Mouse (Mus musculus): Measurements from ENCODE around the gene Sh3rf1. TPM values are rescaled to one million over a fixed set of nuclear protein-coding genes. Genes with fewer than 3 reads are reported as not detected.
"Not testable (repeated sequence)": the region's sequence is repeated elsewhere in the genome, so short reads cannot be mapped to it uniquely, and the experiment has no call there.

Sh3rf1 gene
- polyA plus RNA-seq, 1 experiment from 2014 or later: 32.8 TPM

DNA sequence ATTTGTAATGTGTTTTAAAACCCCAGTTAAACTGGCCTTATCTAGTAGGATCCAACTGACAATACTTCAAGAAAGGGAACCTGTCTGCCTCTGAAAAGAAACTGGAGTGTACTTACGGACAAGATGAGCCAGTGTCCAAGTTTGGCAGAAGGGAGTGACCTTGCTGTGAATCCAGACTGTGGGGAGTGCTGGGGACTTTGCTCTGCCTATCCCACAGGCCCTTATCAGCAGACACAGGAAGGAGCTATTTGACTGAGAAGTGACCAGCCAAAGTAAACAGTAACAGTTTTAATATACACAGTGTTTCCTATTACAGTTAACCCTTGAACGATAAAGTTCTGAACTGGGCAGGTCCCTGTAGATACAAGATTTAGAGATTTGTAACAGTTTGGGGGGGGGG, 173.5 kb downstream of the Sh3rf1 start:
- Histone ChIP-seq H3K36me3 (no peaks in the 10 kb centered on the region), H3K27ac (replicated peaks) (no peak overlapping the region), H3K27me3 (no peaks in the 10 kb centered on the region), H3K9ac (replicated peaks) (no peak overlapping the region), H3K4me2 (replicated peaks) (no peak overlapping the region), H3K9me3 (no peaks in the 10 kb centered on the region), H3K4me3 (no peak overlapping the region), H3K4me1 (0 out of 2 replicates have a peak, but pooled peaks cover 3% of the 10 kb centered on the region)
- ATAC-seq (replicated peaks): no peak
- WGBS: 88% methylated on average over 2 of the region's 2 CpGs

DNA sequence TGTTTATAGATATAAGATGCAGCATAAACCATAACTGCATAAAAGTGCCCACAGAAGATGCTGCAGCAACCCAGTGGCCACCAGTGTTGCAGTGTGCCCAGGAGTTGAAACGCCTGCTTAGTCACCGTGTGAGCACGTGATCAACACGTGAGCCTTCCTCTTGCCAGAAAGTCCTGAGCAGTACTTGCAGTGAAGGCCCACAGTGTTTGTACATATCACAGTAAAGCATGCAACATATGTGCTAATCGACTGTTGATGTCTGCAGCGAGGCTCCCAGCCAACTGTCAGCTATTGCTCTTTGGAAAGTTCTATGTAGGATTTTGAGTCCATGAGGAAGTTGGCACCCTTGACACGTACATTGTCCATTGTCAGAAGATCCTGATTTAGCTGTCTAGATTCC, 174.1 kb downstream of the Sh3rf1 start:
- 82% methylated on average over 7 of the region's 7 CpGs for WGBS
- no peaks in the 10 kb centered on the region for H3K27me3 ChIP-seq
- H3K4me3 ChIP-seq: no peak overlapping the region
- H3K9me3 ChIP-seq: no peaks in the 10 kb centered on the region
- no peak overlapping the region for H3K27ac ChIP-seq (replicated peaks)
- no peaks in the 10 kb centered on the region for H3K36me3 ChIP-seq
- H3K4me2 ChIP-seq (replicated peaks): no peak overlapping the region
- no peak for ATAC-seq (replicated peaks)
- H3K4me1 ChIP-seq: peaks cover 3% of the 10 kb centered on the region; the same call in 1 of the 2 replicates
- no peak overlapping the region for H3K9ac ChIP-seq (replicated peaks)

DNA sequence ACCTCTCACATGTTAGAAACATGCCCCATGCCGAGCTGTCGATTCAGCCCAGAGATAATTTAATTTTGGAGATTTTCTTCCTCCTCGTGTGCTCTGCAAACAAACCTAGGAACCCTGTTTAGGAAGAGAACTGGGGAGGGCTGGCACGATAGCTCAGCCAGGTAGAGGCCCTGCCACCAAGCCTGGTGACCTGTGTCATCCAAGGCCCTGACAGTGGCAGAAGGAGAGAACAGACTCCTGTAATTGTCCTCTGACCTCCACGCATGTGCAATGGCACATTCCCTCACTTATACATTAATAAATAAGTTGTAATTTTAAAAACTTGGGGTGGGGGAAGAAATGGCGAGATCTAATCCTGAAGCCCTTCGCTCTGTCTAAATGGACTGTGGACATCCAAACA, 179.2 kb downstream of the Sh3rf1 start:
- Histone ChIP-seq H3K27me3 (no peaks in the 10 kb centered on the region), H3K4me3 (no peak overlapping the region), H3K9me3 (no peaks in the 10 kb centered on the region), H3K36me3 (no peaks in the 10 kb centered on the region), H3K4me1 (peaks cover 22% of the 10 kb centered on the region), H3K27ac (replicated peaks) (peak overlapping the region; percentile 62; the same call in 1 of the 2 replicates), H3K4me2 (replicated peaks) (no peak overlapping the region), H3K9ac (replicated peaks) (no peak overlapping the region)
- ATAC-seq (replicated peaks): no peak; the same call in 1 of the 2 replicates
- WGBS: 58% methylated on average over 7 of the region's 7 CpGs

DNA sequence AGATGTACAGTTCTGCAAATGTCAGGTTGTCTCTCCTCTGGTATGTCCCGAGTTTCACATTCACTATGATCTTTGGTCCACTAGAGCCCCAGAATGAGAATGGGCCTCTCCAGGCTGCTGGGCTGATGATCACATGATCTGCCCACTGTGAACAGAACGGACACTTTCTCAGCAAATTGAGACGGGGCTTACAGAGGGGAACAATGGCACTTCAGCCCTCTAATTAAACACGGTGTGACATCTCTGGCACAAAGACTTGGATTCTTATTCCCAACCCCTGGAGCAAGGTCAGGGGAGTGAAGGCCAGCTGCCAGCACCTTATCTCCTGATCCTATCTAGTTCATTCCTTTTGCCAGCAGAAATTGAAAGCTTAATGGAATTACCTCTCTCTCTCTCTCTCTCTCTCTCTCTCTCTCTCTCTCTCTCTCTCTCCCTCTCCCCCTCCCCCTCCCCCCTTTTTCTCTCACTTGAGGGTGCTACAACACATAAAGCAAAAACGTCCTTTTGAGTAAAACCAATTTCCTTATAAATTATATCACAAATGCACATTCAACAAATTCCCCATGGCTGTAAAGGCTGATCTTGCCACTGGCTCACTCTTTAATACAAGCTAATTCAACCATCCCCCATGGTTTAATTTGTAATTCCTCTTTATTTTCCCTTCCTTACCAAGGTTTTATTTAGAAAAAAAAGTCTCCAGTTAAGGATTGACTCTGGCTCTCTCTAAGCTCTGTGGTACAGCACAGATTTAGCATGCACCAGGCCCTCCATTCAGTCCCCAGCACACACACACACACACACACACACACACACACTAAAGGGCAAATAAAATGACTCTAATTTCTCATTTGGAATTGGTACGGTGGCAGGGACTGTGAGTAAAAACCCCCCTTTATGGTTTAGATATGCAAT, 179.8 kb downstream of the Sh3rf1 start:
- no peaks in the 10 kb centered on the region for H3K9me3 ChIP-seq
- no peaks in the 10 kb centered on the region for H3K36me3 ChIP-seq
- no peaks in the 10 kb centered on the region for H3K27me3 ChIP-seq
- no peak overlapping the region for H3K4me3 ChIP-seq
- no peak overlapping the region for H3K9ac ChIP-seq (replicated peaks)
- peak overlapping the region; percentile 62 for H3K27ac ChIP-seq (replicated peaks)
- no peak overlapping the region for H3K4me2 ChIP-seq (replicated peaks)
- 1% methylated on average over 6 of the region's 6 CpGs for WGBS
- ATAC-seq (replicated peaks): peak; percentile 74
- H3K4me1 ChIP-seq: peaks cover 22% of the 10 kb centered on the region

DNA sequence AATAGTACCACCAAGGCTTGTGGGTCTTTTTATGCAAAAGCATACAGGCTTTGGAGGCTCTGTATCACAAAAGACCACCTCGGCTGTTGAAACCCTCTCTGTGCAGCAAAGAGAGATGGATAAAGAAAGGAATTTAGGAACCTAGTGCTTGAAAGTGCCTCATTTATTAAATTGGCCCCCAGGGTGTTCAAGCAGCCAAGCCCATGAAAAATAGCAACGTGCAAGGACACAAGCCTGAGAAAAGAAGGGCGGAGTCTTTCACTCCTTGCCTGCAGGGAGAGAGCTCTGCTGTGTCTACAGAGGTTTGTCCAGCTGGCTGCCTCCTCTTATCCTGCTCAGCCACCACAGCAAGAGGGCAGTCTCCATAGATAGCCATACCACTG, 180.5 kb downstream of the Sh3rf1 start:
- no peak overlapping the region for H3K4me2 ChIP-seq (replicated peaks)
- no peak overlapping the region for H3K4me3 ChIP-seq
- no peaks in the 10 kb centered on the region for H3K27me3 ChIP-seq
- H3K9me3 ChIP-seq: no peaks in the 10 kb centered on the region
- H3K4me1 ChIP-seq: peaks cover 22% of the 10 kb centered on the region
- no peaks in the 10 kb centered on the region for H3K36me3 ChIP-seq
- no peak overlapping the region for H3K9ac ChIP-seq (replicated peaks)
- H3K27ac ChIP-seq (replicated peaks): peak overlapping the region; percentile 62
- 5% methylated on average over 3 of the region's 3 CpGs for WGBS
- peak; percentile 55 for ATAC-seq (replicated peaks)

DNA sequence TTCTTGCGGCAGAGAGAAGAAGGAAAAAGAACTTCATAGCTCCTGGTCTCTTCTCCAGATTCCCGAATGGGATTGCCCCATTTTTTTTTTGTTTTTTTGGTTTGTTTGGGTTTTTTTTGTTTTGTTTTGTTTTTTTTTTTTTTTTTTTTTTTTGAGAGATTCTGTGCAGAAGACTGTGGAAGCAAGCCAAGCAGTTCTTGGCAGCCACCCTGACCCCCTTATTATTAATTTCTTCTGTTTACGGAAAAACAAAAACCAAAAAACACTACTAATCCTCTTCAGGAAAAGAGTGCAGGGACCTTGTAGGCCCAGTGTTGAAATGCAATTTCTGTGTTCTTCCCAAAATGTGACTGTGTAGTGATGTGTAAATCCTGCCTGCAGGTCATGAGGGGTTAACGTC, 185.4 kb downstream of the Sh3rf1 start:
- Histone ChIP-seq H3K4me2 (replicated peaks) (no peak overlapping the region), H3K27ac (replicated peaks) (no peak overlapping the region), H3K9ac (replicated peaks) (no peak overlapping the region), H3K9me3 (no peaks in the 10 kb centered on the region), H3K27me3 (no peaks in the 10 kb centered on the region), H3K4me3 (no peak overlapping the region), H3K36me3 (no peaks in the 10 kb centered on the region), H3K4me1 (peaks cover 5% of the 10 kb centered on the region)
- 67% methylated on average over 4 of the region's 4 CpGs for WGBS
- ATAC-seq (replicated peaks): no peak

DNA sequence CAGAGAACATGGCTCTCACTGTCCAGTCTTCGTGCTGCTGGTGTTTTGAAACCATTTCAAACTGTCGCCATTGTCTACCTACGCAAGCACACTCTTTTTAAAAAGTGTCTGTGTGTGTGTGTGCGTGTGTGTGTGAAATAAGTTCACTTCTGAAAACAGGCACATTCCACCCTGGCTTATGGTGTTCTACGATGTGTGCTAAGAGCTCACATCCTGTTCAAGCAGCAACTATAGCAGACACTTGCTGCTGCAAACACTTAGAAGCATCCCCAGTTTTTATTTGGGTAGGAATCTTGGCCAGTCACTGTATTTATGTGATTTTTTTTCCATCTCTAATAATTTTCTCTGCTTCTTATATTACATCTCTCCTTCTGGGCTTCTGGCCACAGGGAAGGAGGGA, 186.0 kb downstream of the Sh3rf1 start:
- not testable (repeated sequence) for H3K4me2 ChIP-seq (replicated peaks); H3K27ac ChIP-seq (replicated peaks); H3K27me3 ChIP-seq; H3K4me1 ChIP-seq; H3K9me3 ChIP-seq; H3K36me3 ChIP-seq; H3K9ac ChIP-seq (replicated peaks); H3K4me3 ChIP-seq; ATAC-seq (replicated peaks)
- WGBS: 84% methylated on average over 5 of the region's 5 CpGs

DNA sequence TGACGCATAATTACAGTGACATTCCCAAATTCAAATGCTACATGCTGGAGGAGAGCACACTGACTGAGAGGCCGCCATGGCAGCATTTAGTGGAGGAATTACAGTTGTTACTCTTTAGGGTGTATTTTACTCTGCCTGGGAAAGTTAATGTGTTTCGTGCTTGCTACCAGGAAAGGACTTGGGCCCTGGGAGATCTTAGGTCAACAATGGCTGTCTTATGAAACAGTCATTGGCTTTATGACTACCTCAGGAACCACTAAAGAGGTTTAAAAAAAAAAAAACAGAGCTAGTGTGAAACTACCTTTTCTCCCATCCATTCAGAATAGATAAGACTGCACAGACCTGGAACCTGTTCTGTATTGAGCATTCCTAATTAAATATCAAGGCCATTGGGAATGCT, 195.8 kb downstream of the Sh3rf1 start:
- no peak overlapping the region for H3K9ac ChIP-seq (replicated peaks)
- no peak for ATAC-seq (replicated peaks)
- H3K36me3 ChIP-seq: no peaks in the 10 kb centered on the region
- no peak overlapping the region for H3K4me3 ChIP-seq
- no peak overlapping the region for H3K4me2 ChIP-seq (replicated peaks)
- H3K27ac ChIP-seq (replicated peaks): no peak overlapping the region; the same call in 1 of the 2 replicates
- H3K9me3 ChIP-seq: no peaks in the 10 kb centered on the region
- no peaks in the 10 kb centered on the region for H3K27me3 ChIP-seq
- WGBS: 85% methylated on average over 3 of the region's 3 CpGs
- H3K4me1 ChIP-seq: peaks cover 18% of the 10 kb centered on the region

DNA sequence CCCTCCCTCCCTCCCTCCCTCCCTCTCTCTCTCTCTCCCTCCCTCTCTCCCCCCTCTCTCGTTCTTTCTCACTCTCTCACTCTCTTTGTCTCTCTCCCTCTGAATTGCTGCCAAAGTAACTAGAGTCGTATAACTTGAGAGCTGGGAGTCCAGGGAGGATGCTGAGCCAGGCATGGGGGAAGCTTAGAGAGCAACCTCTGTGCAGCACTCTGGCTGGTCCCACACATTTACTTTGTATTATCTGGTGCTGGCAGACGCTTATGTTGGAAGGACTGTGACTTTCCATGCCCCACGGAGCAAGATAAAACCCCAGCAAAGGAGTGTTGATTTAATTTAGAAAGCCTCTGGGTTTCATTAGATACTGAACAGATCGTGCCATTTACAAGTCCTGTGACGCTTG, 196.5 kb downstream of the Sh3rf1 start:
- peak overlapping the region; percentile 62; the same call in 1 of the 2 replicates for H3K27ac ChIP-seq (replicated peaks)
- no peaks in the 10 kb centered on the region for H3K36me3 ChIP-seq
- H3K4me2 ChIP-seq (replicated peaks): no peak overlapping the region
- no peaks in the 10 kb centered on the region for H3K27me3 ChIP-seq
- peaks cover 18% of the 10 kb centered on the region for H3K4me1 ChIP-seq
- H3K4me3 ChIP-seq: no peak overlapping the region
- H3K9ac ChIP-seq (replicated peaks): no peak overlapping the region
- H3K9me3 ChIP-seq: no peaks in the 10 kb centered on the region
- WGBS: 18% methylated on average over 6 of the region's 6 CpGs
- ATAC-seq (replicated peaks): 0 out of 2 replicates have a peak, but pooled peaks have one; percentile 21

DNA sequence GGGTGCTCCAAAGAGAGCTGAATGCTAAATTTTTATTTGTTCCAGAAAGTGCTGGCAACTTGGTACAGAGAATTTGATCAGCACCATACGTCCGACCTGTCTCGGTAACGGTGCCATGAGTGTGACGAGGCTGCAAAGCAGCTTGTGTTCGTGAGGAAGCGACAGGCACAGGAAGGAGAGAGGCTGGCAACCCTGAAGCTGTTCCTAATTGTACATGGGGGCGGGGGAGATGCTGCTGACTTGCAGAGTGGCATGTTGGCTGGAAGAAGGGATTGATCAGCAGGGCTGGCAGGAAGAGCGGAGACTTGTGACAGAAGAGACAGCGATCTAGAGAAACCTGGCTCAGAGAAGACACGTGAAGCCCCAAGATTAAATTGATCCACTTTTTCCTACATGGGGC, 197.9 kb downstream of the Sh3rf1 start:
- no peaks in the 10 kb centered on the region for H3K36me3 ChIP-seq
- H3K4me3 ChIP-seq: no peak overlapping the region
- H3K27me3 ChIP-seq: no peaks in the 10 kb centered on the region
- H3K9ac ChIP-seq (replicated peaks): no peak overlapping the region
- H3K27ac ChIP-seq (replicated peaks): peak overlapping the region; percentile 62
- peak; percentile 93 for ATAC-seq (replicated peaks)
- no peaks in the 10 kb centered on the region for H3K9me3 ChIP-seq
- 61% methylated on average over 11 of the region's 11 CpGs for WGBS
- peaks cover 13% of the 10 kb centered on the region for H3K4me1 ChIP-seq
- no peak overlapping the region for H3K4me2 ChIP-seq (replicated peaks)

DNA sequence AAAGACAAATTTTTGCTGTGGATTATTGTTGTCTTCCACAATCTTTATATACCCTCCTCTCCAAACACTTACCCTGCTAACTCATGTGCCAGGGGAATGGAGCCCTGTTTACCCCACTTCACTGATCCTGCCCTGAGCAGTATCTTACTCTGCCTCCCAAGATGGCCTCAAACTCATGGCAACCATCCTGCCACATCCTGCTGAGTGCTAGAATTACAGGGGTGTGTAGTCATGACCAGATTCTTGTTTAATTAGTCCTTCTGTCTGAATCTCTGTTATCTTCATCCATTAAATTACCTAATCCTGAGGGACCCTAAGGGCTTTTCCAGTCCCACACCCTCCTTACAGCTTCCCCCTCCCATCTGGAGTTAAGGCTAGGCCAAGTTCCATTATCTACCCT, 201.5 kb downstream of the Sh3rf1 start:
- Histone ChIP-seq H3K27ac (replicated peaks) (no peak overlapping the region), H3K9ac (replicated peaks) (no peak overlapping the region), H3K4me3 (no peak overlapping the region), H3K4me2 (replicated peaks) (no peak overlapping the region), H3K27me3 (no peaks in the 10 kb centered on the region), H3K36me3 (no peaks in the 10 kb centered on the region), H3K9me3 (no peaks in the 10 kb centered on the region), H3K4me1 (peaks cover 24% of the 10 kb centered on the region)
- no peak for ATAC-seq (replicated peaks)

DNA sequence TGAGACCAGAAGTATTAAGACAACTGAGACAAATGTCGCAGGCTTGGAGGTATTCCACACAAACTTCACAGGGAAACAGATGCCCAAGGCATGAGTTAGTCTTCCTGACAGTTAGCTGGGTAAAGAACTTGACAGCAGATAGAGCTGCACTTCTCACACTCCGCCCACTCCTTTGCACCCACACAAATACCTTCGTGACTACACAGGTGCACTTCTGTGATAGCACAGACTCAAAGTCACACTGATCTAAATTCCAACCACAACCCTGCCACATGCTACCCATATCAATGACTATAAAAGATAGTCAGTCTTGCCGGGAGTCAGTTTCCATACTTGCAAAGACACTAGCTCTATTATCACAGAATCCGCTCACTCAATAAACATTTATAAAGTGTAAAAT, 202.4 kb downstream of the Sh3rf1 start:
- Histone ChIP-seq H3K36me3 (no peaks in the 10 kb centered on the region), H3K4me1 (peaks cover 15% of the 10 kb centered on the region), H3K9ac (replicated peaks) (no peak overlapping the region), H3K27ac (replicated peaks) (no peak overlapping the region), H3K27me3 (no peaks in the 10 kb centered on the region), H3K4me2 (replicated peaks) (no peak overlapping the region), H3K4me3 (no peak overlapping the region), H3K9me3 (no peaks in the 10 kb centered on the region)
- no peak for ATAC-seq (replicated peaks)
- 86% methylated on average over 5 of the region's 5 CpGs for WGBS

DNA sequence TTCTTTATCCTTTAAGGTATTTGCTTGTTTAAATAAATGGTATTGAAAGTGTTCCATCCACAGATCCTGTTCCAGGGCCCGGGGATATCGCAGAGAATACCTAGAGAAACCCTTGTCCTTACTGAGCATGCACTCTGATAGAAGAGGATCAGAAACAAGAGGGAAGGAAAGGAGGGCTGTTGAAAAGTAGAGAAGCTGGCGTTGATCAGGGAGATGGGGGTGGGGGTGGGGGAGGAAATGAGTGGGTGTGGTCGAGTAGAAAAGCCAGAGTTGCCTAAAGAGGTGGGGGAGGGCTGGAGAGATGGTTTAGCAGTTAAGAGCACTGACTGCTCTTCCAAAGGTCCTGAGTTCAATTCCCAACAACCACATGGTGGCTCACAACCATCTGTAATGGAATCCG, 203.0 kb downstream of the Sh3rf1 start:
- Histone ChIP-seq H3K4me2 (replicated peaks) (no peak overlapping the region), H3K9me3 (no peaks in the 10 kb centered on the region), H3K4me3 (no peak overlapping the region), H3K4me1 (peaks cover 12% of the 10 kb centered on the region), H3K9ac (replicated peaks) (no peak overlapping the region), H3K36me3 (no peaks in the 10 kb centered on the region), H3K27me3 (no peaks in the 10 kb centered on the region), H3K27ac (replicated peaks) (no peak overlapping the region)
- 77% methylated on average over 5 of the region's 5 CpGs for WGBS
- ATAC-seq (replicated peaks): no peak
